Mouse (Mus musculus) heart, embryonic 15.5 days (tissue): ENCODE results near the gene Lmo2. TPM values are rescaled to one million over a fixed set of nuclear protein-coding genes. Genes with fewer than 3 reads are reported as not detected.
A peak's percentile ranks its signal among the peaks of the same experiment; 100 is the strongest.

Source experiments
- ATAC-seq: fragments of 200-750 bp; cut with Nextera tagmentation; replicated peaks from 2 replicates; pipeline ENCODE4 v1.8.0; 2017; ENCODE audit warnings: low read depth, moderate TSS enrichment; ENCODE audit not compliant: insufficient number of reproducible peaks, insufficient read depth, low FRiP score
- H3K27ac ChIP-seq: fragments of 300-500 bp; sonication (generic); 2 replicates; pipeline ENCODE4 v1.5.1; 2015; ENCODE audit warnings: mild to moderate bottlenecking, inconsistent platforms
- H3K27me3 ChIP-seq: fragments of 300-500 bp; sonication (generic); 2 replicates; pipeline ENCODE4 v1.6.1; 2015; ENCODE audit warnings: inconsistent platforms
- H3K36me3 ChIP-seq: fragments of 300-500 bp; sonication (generic); 2 replicates; pipeline ENCODE4 v1.6.1; 2015; ENCODE audit warnings: mild to moderate bottlenecking, inconsistent platforms
- H3K4me1 ChIP-seq: fragments of 300-500 bp; sonication (generic); replicated peaks from 2 replicates; pipeline ENCODE4 v1.6.1; 2015; ENCODE audit warnings: inconsistent platforms
- H3K4me2 ChIP-seq: fragments of 300-500 bp; sonication (generic); 2 replicates; pipeline ENCODE4 v1.6.1; 2015; ENCODE audit warnings: inconsistent platforms, mild to moderate bottlenecking, moderate library complexity
- H3K4me3 ChIP-seq: fragments of 300-500 bp; sonication (generic); 2 replicates; pipeline ENCODE4 v1.5.1; 2015; ENCODE audit warnings: mild to moderate bottlenecking, inconsistent platforms
- H3K9ac ChIP-seq: fragments of 300-500 bp; sonication (generic); 2 replicates; pipeline ENCODE4 v1.6.1; 2015; ENCODE audit warnings: mild to moderate bottlenecking, inconsistent platforms
- H3K9me3 ChIP-seq: fragments of 300-500 bp; sonication (generic); replicated peaks from 2 replicates; pipeline ENCODE4 v1.6.1; 2016; ENCODE audit warnings: inconsistent platforms
- WGBS: fragments of 180-500 bp; shearing (Covaris S2); methylation state at CpG from one replicate; pipeline ENCODE4 v1.1.7; 2015; ENCODE audit warnings: mixed read lengths; 5-methylcytosine and 5-hydroxymethylcytosine counted together
- polyA plus RNA-seq: library from polyadenylated mRNA; unstranded; fragments of >200 nt; fragmentation: Nextera tagmentation; extraction: Ambion mirVana; gene quantifications from 2 replicates; pipeline ENCODE4 v1.2.1, GENCODE M21; 2015

Gene Lmo2
- polyA plus RNA-seq, 1 experiment from 2014 or later = 19.1 TPM

- no peak overlapping the region for H3K27ac ChIP-seq
- H3K4me2 ChIP-seq = no peak overlapping the region
- H3K4me3 ChIP-seq = no peak overlapping the region
- peaks cover 31% of the 10 kb centered on the region for H3K27me3 ChIP-seq
- no peak for ATAC-seq
- no peaks in the 10 kb centered on the region for H3K36me3 ChIP-seq
- no peak overlapping the region for H3K9ac ChIP-seq
- peaks cover 7% of the 10 kb centered on the region for H3K4me1 ChIP-seq
- 81% methylated on average over 3 of the region's 3 CpGs for WGBS
- no peaks in the 10 kb centered on the region for H3K9me3 ChIP-seq
Observed at GRCm38 (mm10) chr2:103965391-103965790, 7.6 kb downstream of the Lmo2 start.

GRCm38 (mm10) chr2:103968186-103968585 lies 10.4 kb downstream of the Lmo2 start:
- ATAC-seq = no peak
- no peaks in the 10 kb centered on the region for H3K36me3 ChIP-seq
- no peak overlapping the region for H3K9ac ChIP-seq
- no peak overlapping the region for H3K27ac ChIP-seq
- no peaks in the 10 kb centered on the region for H3K9me3 ChIP-seq
- H3K4me2 ChIP-seq = no peak overlapping the region
- no peak overlapping the region for H3K4me3 ChIP-seq
- WGBS = 68% methylated on average over 4 of the region's 4 CpGs
- H3K27me3 ChIP-seq = peaks cover 52% of the 10 kb centered on the region
- peaks cover 14% of the 10 kb centered on the region for H3K4me1 ChIP-seq

GRCm38 (mm10) chr2:103968919-103969436 lies 11.2 kb downstream of the Lmo2 start:
- Histone ChIP-seq H3K9me3 (no peaks in the 10 kb centered on the region), H3K9ac (peak overlapping the region; percentile 72), H3K4me1 (peaks cover 14% of the 10 kb centered on the region), H3K27ac (peak overlapping the region; percentile 77), H3K36me3 (no peaks in the 10 kb centered on the region), H3K27me3 (peaks cover 58% of the 10 kb centered on the region), H3K4me2 (peak overlapping the region; percentile 99), H3K4me3 (peak overlapping the region; percentile 83)
- 26% methylated on average over 10 of the region's 10 CpGs for WGBS
- ATAC-seq = no peak

- H3K4me3 ChIP-seq = peak overlapping the region; percentile 83
- ATAC-seq = peak; percentile 74
- peak overlapping the region; percentile 99 for H3K4me2 ChIP-seq
- 1% methylated on average over 40 of the region's 40 CpGs for WGBS
- H3K9ac ChIP-seq = peak overlapping the region; percentile 72
- peaks cover 14% of the 10 kb centered on the region for H3K4me1 ChIP-seq
- H3K27me3 ChIP-seq = peaks cover 60% of the 10 kb centered on the region
- H3K9me3 ChIP-seq = no peaks in the 10 kb centered on the region
- H3K27ac ChIP-seq = peak overlapping the region; percentile 77
- H3K36me3 ChIP-seq = no peaks in the 10 kb centered on the region
Observed at GRCm38 (mm10) chr2:103969437-103970040, 11.8 kb downstream of the Lmo2 start.

GRCm38 (mm10) chr2:103970041-103970790 lies 12.4 kb downstream of the Lmo2 start:
- peak overlapping the region; percentile 72 for H3K9ac ChIP-seq
- under 1% methylated on average over 73 of the region's 79 CpGs for WGBS
- H3K4me1 ChIP-seq = peaks cover 14% of the 10 kb centered on the region
- peak overlapping the region; percentile 83 for H3K4me3 ChIP-seq
- peaks cover 60% of the 10 kb centered on the region for H3K27me3 ChIP-seq
- no peaks in the 10 kb centered on the region for H3K9me3 ChIP-seq
- peak overlapping the region; percentile 99 for H3K4me2 ChIP-seq
- peak; percentile 43 for ATAC-seq
- H3K27ac ChIP-seq = peak overlapping the region; percentile 79
- no peaks in the 10 kb centered on the region for H3K36me3 ChIP-seq

- ATAC-seq = no peak; the same call in 1 of the 2 replicates
- H3K4me2 ChIP-seq = peak overlapping the region; percentile 99
- no peaks in the 10 kb centered on the region for H3K9me3 ChIP-seq
- peaks cover 14% of the 10 kb centered on the region for H3K4me1 ChIP-seq
- peak overlapping the region; percentile 72 for H3K9ac ChIP-seq
- H3K4me3 ChIP-seq = peak overlapping the region; percentile 83
- H3K27ac ChIP-seq = peak overlapping the region; percentile 79
- peaks cover 56% of the 10 kb centered on the region for H3K27me3 ChIP-seq
- WGBS = 2% methylated on average over 32 of the region's 32 CpGs
- no peaks in the 10 kb centered on the region for H3K36me3 ChIP-seq
Observed at GRCm38 (mm10) chr2:103970791-103971649, 13.2 kb downstream of the Lmo2 start.

GRCm38 (mm10) chr2:103971838-103972237 lies 14.1 kb downstream of the Lmo2 start:
- no peaks in the 10 kb centered on the region for H3K36me3 ChIP-seq
- H3K4me2 ChIP-seq = peak overlapping the region; percentile 99
- ATAC-seq = no peak
- 42% methylated on average over 3 of the region's 3 CpGs for WGBS
- H3K9ac ChIP-seq = no peak overlapping the region
- peaks cover 14% of the 10 kb centered on the region for H3K4me1 ChIP-seq
- H3K9me3 ChIP-seq = no peaks in the 10 kb centered on the region
- H3K27me3 ChIP-seq = peaks cover 55% of the 10 kb centered on the region
- peak overlapping the region; percentile 83 for H3K4me3 ChIP-seq
- no peak overlapping the region for H3K27ac ChIP-seq

- H3K27me3 ChIP-seq = peaks cover 53% of the 10 kb centered on the region
- H3K4me3 ChIP-seq = no peak overlapping the region
- H3K9ac ChIP-seq = no peak overlapping the region
- H3K27ac ChIP-seq = no peak overlapping the region
- ATAC-seq = no peak
- H3K9me3 ChIP-seq = no peaks in the 10 kb centered on the region
- H3K36me3 ChIP-seq = no peaks in the 10 kb centered on the region
- peaks cover 2% of the 10 kb centered on the region for H3K4me1 ChIP-seq
- H3K4me2 ChIP-seq = no peak overlapping the region
- 60% methylated on average over 7 of the region's 7 CpGs for WGBS
Observed at GRCm38 (mm10) chr2:103975904-103976303, 18.1 kb downstream of the Lmo2 start.

GRCm38 (mm10) chr2:103977216-103977615 lies 19.4 kb downstream of the Lmo2 start:
- H3K4me3 ChIP-seq = no peak overlapping the region
- H3K27ac ChIP-seq = no peak overlapping the region
- H3K9ac ChIP-seq = no peak overlapping the region
- H3K9me3 ChIP-seq = no peaks in the 10 kb centered on the region
- no peaks in the 10 kb centered on the region for H3K36me3 ChIP-seq
- no peaks in the 10 kb centered on the region for H3K4me1 ChIP-seq
- H3K27me3 ChIP-seq = peaks cover 44% of the 10 kb centered on the region
- H3K4me2 ChIP-seq = no peak overlapping the region
- 73% methylated on average over 8 of the region's 8 CpGs for WGBS
- no peak for ATAC-seq

GRCm38 (mm10) chr2:103977716-103978115 lies 19.9 kb downstream of the Lmo2 start:
- ATAC-seq = no peak
- 66% methylated on average over 9 of the region's 9 CpGs for WGBS

GRCm38 (mm10) chr2:103982250-103982649 lies 24.5 kb downstream of the Lmo2 start:
- Histone ChIP-seq H3K27ac (no peak overlapping the region), H3K9ac (no peak overlapping the region), H3K4me1 (no peaks in the 10 kb centered on the region), H3K36me3 (no peaks in the 10 kb centered on the region), H3K9me3 (no peaks in the 10 kb centered on the region), H3K4me3 (no peak overlapping the region), H3K4me2 (no peak overlapping the region), H3K27me3 (peaks cover 24% of the 10 kb centered on the region)
- ATAC-seq = no peak
- WGBS = 7% methylated on average over 5 of the region's 5 CpGs

More at GRCm38 (mm10) chr2:103977716-103978115, 19.9 kb downstream of the Lmo2 start:
- H3K36me3 ChIP-seq = no peaks in the 10 kb centered on the region
- H3K4me3 ChIP-seq = no peak overlapping the region
- no peaks in the 10 kb centered on the region for H3K9me3 ChIP-seq
- no peak overlapping the region for H3K27ac ChIP-seq
- no peaks in the 10 kb centered on the region for H3K4me1 ChIP-seq
- H3K27me3 ChIP-seq = peaks cover 39% of the 10 kb centered on the region
- H3K9ac ChIP-seq = no peak overlapping the region
- no peak overlapping the region for H3K4me2 ChIP-seq
